Mouse (Mus musculus) cerebellum, postnatal 10 days (tissue): ENCODE results near the gene Psap.

ENCODE experiments used
- DNase-seq, 2 experiments: peaks; one replicate each; pipeline ENCODE4 v3.0.0; 2021; ENCODE audit warnings: mixed read lengths in 2 of 2

The Psap gene

DNA sequence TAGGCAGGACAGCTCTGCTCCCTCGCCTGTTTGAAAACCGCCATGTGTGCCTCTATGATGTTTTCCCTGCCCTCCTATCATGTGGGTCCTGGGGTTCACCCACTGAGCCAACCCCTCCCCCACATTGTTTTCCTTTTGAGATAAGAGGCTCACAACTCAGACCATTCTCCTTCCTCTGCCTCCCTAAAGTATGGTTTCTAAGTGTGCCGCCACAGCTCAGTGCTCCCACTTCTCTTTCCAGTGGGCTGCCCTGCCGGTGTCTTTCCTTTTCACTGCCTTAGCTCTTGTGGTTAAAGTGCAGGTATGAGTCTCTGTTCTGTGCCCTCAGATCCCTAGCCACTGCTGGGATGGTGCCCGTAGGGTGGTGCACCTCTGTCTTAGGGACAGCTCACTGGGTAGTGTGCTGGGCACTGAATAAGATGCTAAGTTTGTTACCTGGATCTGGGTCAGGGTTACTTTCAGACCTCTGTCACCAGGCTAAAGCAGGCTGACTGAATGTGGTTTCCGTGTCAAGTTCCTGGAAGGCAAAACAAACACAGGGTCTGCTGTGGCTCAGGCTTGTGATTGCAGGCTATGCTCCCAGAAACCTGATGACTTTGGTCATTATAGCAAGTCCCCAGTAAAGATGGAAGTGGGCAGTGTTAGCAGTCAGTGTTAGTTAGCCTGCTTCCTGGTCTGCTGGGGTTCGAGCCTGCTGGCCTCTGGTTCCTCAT, 12.8 kb downstream of the Psap start:
- DNase-seq = no peak

DNA sequence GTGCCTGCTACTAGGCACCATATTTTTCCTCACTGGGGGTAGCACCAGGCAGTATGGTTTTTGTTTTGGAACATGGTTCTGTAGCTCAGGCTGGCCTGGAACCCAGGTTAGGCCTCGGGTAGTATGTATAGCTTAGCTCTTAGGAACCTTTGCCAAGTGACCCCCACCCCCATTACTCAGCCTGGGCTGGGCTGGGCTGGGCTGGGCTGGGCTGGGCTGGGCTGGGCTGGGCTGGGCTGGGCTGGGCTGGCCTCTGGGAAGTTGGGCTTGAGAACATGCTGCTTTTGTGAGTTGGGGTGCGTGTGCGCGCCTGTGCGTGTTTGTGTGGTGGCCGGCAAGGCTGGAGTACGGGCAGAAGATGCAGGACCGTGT, 13.3 kb downstream of the Psap start:
- no peak for DNase-seq

GRCm38 (mm10) chr10:60292209-60292608, 14.8 kb downstream of the Psap start:
- DNase-seq = no peak

DNA sequence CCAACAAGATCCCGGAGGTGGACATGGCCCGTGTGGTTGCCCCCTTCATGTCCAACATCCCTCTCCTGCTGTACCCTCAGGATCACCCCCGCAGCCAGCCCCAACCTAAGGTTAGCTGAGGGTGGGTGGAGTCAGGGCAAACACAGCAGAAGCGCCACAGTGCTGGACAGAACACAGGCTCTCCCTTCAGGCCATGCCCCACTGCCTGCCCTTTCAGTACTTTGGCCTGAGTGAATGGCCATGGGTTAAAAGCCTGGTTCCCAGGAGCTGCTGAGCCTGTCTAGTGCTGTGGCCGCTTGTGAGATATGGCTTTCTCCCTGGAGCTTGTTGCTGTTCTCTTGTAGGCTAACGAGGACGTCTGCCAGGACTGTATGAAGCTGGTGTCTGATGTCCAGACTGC, 17.2 kb downstream of the Psap start:
- DNase-seq = no peak

DNA sequence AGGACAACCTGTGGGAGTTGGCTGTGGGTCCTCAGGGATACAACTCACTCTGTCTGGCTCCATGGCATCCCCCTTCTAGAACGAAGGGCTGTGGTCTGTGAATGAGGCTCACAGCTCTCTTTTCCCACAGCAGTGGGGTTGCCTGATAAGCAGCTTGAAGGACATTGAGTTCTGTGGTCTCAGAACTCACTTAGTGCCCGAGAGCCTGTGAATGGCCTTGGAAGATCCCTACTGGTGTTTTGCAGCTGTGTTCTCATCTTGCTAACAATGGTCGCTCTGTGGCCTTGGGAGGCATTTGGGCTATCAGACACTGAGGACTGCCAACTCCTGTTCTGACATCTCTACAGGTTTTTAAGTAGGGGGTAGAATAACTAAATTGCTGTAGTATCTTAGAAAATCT, 17.9 kb downstream of the Psap start:
- no peak for DNase-seq

DNA sequence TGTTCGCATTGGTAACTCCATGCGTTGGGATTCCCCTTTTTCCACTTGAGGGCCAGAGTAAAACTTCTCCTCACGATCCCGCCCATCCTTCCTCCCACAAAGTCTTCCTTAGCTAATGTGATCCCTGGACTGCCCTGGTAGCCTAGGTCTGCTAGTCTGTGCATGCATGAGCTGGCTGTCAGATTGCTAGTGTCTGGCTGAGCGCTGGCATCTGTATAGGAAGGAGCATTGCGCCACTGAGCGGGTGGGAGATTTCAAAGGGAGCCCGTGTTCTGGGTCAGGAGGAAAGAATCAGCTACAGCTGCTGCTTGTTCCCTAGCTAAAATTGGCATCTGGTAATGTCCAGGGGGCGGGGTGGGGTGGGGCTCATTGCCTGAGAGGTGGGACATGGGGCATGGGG, 18.6 kb downstream of the Psap start:
- DNase-seq = no peak

DNA sequence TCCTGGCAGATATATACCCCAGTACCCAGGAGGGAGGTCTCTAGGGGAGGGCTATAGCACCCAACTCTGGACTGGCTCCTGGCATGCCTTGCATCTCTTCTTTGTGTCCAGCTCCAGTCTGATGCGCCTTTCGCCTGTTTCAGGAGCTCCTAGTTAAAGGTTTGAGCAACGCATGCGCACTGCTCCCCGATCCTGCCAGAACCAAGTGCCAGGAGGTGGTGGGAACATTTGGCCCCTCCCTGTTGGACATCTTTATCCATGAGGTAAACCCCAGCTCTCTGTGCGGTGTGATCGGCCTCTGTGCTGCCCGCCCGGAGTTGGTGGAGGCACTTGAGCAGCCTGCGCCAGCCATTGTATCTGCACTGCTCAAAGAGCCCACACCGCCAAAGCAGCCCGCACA, 22.2 kb downstream of the Psap start:
- no peak for DNase-seq

DNA sequence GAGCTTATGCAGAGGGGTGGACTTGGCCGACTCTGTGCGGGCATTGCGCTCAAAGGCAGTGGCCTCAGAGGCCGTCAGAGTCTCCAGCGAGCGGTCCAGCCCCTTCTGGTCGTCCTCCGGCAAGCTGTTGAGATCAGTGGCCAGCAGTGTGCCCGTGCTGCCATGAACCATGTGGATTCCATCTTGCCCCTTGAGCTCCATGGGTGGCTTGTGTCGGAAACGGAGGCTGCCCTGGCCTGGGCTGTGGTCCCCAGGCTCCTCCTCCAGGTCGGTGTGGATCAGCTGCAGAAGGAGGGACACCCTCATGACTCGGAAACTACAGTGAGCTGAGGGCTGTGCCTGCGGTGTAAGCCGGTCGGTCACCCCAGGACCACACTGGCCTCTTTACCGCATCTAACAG, 26.0 kb downstream of the Psap start:
- no peak for DNase-seq

DNA sequence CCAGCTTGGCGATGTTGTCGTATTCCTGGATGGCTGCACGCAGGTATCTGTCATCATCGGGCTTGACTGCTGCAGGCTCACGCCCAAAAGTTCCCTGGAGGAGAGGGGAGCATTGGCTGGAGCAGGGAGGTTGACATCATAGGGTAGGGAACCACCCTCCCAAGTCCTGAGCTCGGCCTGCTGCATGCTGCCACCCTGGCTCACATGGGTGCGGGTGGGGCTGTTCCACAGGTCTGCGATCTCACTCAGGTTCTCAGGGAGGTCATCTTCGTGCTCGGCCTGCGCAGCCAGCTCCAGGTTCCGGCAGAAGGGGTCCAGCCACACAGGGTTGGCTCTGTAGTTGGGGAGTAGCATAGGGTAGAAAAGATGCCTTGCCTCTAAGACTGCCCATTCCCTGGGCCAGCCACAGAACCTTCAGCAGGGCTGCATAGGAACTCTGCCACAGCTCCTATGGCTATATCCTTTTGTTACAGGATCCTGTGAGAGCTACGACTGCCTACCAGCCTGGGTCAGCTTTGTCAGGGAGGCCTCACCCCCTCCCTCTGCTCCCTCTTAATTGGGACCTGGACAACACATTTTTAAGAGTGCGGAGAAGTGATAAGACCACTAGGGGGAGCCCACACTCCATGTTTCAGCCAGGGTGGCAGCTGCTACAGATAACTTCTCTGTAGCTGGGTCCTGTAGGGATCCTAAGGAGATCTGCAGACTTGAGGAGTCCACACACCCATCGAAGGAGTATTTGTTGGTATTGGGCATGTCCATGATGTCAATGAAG, 27.6 kb downstream of the Psap start:
- DNase-seq = peak; percentile 87 to 92

DNA sequence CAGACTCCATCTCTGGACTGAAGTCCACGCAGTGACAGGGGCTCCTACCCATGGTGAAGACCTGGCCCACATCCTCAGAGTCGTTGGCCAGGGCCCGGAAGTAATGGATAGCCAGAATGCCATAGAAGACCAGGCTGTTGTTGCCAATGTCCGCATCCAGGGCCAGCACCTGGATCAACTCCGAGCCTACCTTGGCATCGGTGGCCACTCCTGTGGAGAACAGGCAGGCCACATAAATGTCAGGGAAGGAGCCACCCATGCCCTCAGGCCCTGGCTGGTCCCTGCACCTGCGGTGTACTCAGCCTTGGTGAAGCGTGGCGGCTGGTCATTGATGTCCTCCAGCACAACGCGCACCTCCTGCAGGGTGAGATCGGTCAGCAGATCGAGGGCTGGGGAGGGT, 33.2 kb downstream of the Psap start:
- DNase-seq = peak; percentile 71 to 81

DNA sequence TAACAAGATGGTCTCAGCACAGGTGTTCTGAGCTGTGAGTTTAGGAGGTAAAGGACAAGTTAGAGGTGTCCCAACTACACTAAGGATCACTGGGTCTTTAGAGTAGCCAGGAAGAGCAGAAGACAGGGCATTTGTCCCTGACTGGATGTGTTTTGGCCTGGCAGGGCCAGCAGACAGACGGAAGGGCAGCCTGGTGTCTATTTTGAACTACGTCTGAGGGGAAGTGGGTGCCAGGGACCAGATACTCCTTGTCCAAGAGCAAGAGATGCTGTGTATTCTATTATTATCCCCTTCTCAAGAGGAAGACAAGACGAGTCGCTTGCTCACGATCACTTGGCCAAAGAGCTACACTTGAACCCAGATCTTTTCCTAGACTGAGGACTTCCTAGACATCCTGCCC, 36.2 kb downstream of the Psap start:
- DNase-seq = no peak

DNA sequence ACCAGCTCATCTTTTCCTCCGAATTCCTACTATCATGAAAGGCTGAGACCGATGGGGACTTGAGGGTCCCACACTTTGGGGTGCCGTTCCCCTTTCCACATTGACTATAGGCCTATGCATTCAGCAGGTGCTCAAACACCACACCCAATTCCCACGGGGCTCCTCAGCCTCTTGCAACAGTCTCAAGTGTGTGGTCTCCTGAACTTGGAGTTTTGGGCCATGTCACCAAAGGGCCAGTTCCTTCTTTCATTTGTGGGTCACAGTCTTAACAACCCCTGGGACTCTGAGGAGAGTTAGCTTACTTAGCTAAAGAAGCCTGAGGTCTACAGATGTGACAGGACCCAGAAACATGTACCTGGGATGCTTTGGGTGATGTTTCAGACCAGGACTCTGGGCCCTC, 38.7 kb downstream of the Psap start:
- no peak for DNase-seq

- DNase-seq = peak; percentile 44 to 58
These were observed 51.7 kb downstream of the Psap start for GRCm38 (mm10) chr10:60328963-60329650.

DNA sequence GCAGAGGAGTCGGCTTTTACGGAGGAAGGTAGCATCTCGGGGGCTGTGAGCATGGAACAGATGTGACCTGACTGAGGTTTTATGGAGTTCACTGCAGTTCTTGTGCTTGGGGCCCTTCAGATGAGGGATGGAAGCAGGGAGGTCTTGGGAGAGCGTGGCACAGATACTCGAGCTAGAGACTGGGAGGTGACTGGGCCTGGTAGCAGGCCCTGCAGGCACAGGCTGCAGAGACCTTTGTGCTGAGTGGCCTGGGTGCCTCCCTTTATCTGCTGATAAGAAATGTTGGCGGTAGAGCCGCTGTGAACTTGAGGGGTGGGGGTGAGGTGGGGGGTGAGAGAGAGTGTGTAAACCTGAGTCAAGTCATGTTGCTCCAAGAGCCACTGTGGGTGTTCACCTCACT, 57.2 kb downstream of the Psap start:
- DNase-seq = no peak

DNA sequence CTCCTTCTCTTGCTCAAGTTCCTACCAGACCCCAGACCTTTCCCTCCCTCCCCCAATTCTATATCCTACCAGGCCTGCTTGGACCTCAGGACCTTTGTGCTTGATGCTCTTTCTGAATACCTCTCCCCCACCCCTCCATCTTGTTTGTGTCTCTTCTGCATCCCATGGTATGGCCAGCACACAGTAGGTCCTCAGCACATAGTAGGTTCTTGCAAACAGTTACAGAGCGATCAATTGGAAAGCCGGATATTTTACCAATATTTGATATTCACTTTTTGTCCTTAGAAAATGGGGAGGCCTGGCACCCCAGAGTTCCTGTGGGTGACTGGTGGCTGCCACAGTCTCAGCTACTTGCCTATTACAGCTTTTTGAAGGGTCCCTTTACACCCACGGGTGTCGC, 57.6 kb downstream of the Psap start:
- no peak for DNase-seq

DNA sequence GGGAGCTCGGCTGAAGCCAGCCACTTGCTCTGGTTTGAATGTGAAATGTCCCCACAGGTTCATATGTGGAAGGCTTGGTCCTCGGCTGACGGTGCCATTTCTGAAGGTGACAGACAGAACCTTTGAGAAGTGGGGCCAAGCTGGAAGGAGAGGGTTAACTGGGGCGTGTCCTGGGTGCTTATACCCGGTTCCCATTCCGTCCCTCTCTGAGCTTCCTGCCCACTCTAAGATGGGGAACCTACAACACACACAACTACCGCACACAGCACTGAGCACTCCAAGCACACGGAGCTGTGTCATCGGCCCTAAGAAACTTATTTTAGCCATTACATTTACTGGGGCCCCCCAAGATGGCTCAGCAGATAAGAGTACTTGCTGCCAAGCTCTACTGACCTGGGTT, 64.1 kb downstream of the Psap start:
- DNase-seq = no peak

GRCm38 (mm10) chr10:60344111-60344510, 66.7 kb downstream of the Psap start:
- DNase-seq = no peak

DNA sequence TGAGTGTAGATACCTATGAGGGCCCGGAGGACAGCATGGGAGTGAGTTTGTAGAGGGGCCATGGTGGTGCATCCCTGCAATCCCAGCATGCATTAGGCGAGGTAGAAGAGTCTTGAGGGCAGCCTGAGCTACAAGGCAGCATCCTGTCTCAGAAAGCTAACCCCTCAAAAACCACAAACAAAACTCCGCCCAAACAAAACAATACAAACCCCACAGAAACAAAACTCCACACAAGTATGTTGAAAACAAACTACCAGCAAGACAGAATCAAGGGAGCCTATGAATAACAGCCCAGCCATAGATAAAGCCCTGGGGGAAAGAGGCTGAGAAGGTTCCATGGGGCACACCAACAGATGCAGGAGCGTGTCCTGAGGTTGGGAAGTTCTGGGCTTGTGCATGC, 68.6 kb downstream of the Psap start:
- DNase-seq = no peak

- DNase-seq = peak; percentile 70 to 72
These were observed 69.4 kb downstream of the Psap start, which contains the start of gene Vsir for GRCm38 (mm10) chr10:60346701-60347405. Gene Vsir (plus strand): TSS chr10:60346851.

DNA sequence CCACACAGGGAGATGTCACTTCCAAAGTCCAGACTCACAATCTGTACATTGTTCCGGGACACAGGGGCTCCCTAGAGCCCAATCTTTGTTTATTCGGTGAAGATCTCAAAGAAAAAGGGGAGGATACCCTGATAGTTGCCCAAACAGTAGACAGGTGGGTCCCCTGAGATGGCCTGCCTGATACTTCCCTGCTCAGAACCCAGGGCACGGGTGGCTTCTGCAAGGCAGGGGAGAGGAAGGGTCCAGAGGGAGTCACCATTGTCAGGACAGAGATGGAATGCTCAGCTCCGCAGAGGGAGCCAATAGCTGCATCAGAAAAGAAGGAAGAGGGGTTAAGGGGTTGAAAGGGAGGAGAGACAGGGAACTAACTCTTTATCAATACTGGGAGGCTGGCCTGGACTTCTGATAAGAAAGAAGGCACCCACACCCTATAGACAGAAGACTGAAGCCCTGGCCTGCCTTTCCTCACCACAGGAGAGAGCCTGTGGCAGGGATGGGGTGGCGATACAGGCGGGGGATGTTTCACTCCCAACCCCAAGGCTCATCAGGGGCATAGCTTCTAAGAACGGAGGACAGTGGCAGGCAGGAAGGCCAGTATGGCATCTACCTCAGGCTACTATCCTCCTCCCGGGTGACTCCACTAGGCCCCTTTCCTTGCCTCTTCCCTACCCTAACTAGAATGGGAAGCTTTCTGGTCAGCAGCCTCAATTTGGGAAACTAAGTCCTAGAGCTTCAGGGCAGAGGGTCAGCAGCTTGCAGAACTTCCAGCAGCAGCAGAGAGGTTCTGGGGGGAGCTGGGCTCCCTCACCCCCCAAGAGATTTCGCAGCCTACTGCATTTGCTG, 70.6 kb downstream of the Psap start:
- DNase-seq = no peak

DNA sequence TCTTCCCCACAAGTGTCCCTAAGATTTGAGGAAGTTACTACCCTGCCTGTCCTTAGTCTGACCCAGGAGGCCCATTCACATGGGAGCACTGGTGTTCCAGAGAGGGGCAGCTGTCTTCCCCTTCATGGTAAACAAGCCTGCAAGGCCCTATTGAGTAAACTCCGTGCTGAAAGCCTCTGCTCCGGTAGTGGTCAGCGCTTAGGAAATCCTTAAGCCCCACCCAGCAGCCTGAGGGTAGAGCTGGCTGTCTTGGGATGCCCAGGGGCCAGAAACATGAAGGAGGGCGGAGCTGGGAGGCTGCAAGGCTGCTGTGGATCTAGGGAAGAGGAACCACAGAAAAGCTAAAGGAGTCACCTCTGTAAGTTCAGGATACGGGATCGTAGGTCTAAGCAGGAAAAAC, 71.6 kb downstream of the Psap start:
- no peak for DNase-seq

DNA sequence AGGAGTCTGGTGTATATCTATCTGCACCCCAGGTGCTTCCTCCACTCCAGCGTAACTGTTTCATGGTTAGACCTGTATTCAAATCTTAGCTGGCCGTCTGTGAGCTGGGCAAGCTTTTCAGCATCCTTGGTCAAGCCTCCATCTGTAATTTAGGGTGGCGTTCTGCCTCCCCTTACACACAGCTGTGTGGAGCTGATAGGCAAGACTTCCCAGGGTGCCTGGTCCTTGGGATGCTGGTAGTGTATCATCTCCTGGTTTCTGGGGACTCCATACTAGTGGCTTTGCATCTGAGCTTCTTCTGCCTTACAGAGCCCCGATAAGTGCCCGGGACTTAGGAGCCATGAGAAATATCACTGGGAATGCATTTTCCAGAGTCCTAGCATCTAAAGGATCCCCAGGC, 72.2 kb downstream of the Psap start:
- DNase-seq = no peak
